Mouse (Mus musculus) embryonic fibroblast, embryonic 13.5 days (primary cell): Measurements from ENCODE around the gene Cnpy2.

Experiments used
- CTCF ChIP-seq: IDR thresholded peaks from 2 replicates; pipeline ENCODE4 v1.5.1; 2011; ENCODE audit warnings: mild to moderate bottlenecking, control low read depth, low read length, moderate library complexity, borderline replicate concordance; ENCODE audit not compliant: insufficient read depth
- POLR2A ChIP-seq: IDR thresholded peaks from 2 replicates; pipeline ENCODE4 v1.6.1; 2011; ENCODE audit warnings: low read depth, mild to moderate bottlenecking, control low read depth, low read length, moderate library complexity

- TF ChIP-seq CTCF (no peak), POLR2A (no peak)
These were observed 49.9 kb downstream of the Cnpy2 start for GRCm38 (mm10) chr10:128372142-128372541.
